Mouse (Mus musculus) small intestine, adult 2 months (tissue): ENCODE measurements around the gene Kat14. TPM values are rescaled to one million over a fixed set of nuclear protein-coding genes. Genes with fewer than 3 reads are reported as not detected.

Source experiments
- H3K27ac ChIP-seq: fragments of 200-500 bp; 2 replicates; pipeline ENCODE4 v1.5.1; 2012; ENCODE audit warnings: low read depth, low read length, control low read depth, inconsistent platforms; ENCODE audit not compliant: insufficient read depth
- H3K27me3 ChIP-seq: fragments of 200-500 bp; 2 replicates; pipeline ENCODE4 v1.6.1; 2012; ENCODE audit warnings: mild to moderate bottlenecking, moderate library complexity, low read length, inconsistent platforms; ENCODE audit not compliant: control insufficient read depth, insufficient read depth
- H3K36me3 ChIP-seq: fragments of 200-500 bp; 2 replicates; pipeline ENCODE4 v1.6.1; 2012; ENCODE audit warnings: mild to moderate bottlenecking, low read length, control low read depth, inconsistent platforms; ENCODE audit not compliant: control insufficient read depth, insufficient read depth
- H3K4me1 ChIP-seq: fragments of 200-500 bp; 2 replicates; pipeline ENCODE4 v1.6.1; 2012; ENCODE audit warnings: low read length, inconsistent platforms, mixed read lengths; ENCODE audit not compliant: control insufficient read depth, insufficient read depth, insufficient read length
- H3K4me3 ChIP-seq: fragments of 200-500 bp; 2 replicates; pipeline ENCODE4 v1.5.1; 2012; ENCODE audit warnings: low read depth, mild to moderate bottlenecking, control low read depth, inconsistent platforms, low read length, moderate library complexity
- CTCF ChIP-seq: fragments of 200-500 bp; IDR thresholded peaks from 2 replicates; pipeline ENCODE4 v1.5.1; 2012; ENCODE audit warnings: low read depth, mild to moderate bottlenecking, control low read depth, inconsistent platforms, low read length, moderate library complexity, mixed read lengths; ENCODE audit not compliant: insufficient replicate concordance, insufficient read length; ENCODE audit errors: extremely low read depth
- POLR2A ChIP-seq: fragments of 200-500 bp; IDR thresholded peaks from 2 replicates; pipeline ENCODE4 v1.6.1; 2012; ENCODE audit warnings: low read depth, mild to moderate bottlenecking, control low read depth, inconsistent platforms, low read length, moderate library complexity
- WGBS: fragments of 180-500 bp; shearing (Covaris S2); methylation state at CpG from one replicate; pipeline ENCODE4 v1.1.7; 2018; 5-methylcytosine and 5-hydroxymethylcytosine counted together
- polyA plus RNA-seq: library from polyadenylated mRNA; depleted of rRNA; stranded (reverse); fragments of >200 nt; gene quantifications from 2 replicates; pipeline ENCODE4 v1.2.3, GENCODE M21; 2012

Kat14 gene
- polyA plus RNA-seq, 1 experiment = 28.1 TPM

DNA sequence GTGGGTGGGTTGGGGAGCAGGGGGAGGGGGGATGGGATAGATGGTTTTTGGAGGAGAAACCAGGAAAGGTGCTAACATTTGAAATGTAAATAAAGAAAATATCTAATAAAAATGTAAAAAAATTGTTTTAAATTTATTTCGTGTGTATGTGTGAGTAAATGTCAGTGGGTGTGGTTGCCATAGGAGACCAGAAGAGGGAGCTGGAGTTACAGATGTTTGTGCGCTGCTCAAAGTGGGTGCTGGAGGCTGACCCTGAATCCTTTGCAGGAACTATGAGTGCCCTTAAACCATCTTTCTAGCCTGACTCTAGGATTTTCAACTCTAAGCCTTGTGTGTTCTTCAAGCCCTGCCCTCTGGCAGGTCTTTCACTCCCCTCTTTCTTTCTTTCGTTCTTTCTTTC is 20.3 kb upstream of the Kat14 start:
- no peaks in the 10 kb centered on the region for H3K36me3 ChIP-seq
- WGBS = 76% methylated on average over 3 of the region's 3 CpGs
- H3K4me3 ChIP-seq = no peak overlapping the region
- H3K27ac ChIP-seq = no peak overlapping the region
- TF ChIP-seq CTCF (no peak), POLR2A (no peak)
- no peaks in the 10 kb centered on the region for H3K27me3 ChIP-seq
- no peaks in the 10 kb centered on the region for H3K4me1 ChIP-seq

DNA sequence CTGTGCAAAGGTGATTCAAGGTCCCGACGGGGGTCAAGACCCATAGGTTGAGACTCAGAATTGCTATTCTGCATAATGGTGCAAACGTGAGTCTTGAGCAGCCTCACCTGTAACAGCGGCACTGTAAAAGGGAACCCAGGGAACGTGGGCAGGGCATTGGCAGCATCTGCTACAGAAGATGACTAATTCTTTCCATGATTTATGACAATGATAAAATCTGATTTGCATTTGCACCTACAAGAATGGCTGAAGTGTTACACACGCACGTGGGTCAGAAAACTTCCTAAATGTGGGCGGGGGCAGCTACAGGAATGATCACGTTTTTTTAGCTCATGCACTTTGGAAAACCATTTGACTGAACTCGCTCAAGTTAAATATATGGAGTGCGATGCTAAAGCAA is 15.9 kb upstream of the Kat14 start:
- no peak for TF ChIP-seq CTCF
- TF ChIP-seq POLR2A = no peak
- WGBS = 67% methylated on average over 11 of the region's 11 CpGs
- Histone ChIP-seq H3K4me3 (no peak overlapping the region), H3K27me3 (no peaks in the 10 kb centered on the region), H3K4me1 (no peaks in the 10 kb centered on the region), H3K27ac (no peak overlapping the region), H3K36me3 (no peaks in the 10 kb centered on the region)

DNA sequence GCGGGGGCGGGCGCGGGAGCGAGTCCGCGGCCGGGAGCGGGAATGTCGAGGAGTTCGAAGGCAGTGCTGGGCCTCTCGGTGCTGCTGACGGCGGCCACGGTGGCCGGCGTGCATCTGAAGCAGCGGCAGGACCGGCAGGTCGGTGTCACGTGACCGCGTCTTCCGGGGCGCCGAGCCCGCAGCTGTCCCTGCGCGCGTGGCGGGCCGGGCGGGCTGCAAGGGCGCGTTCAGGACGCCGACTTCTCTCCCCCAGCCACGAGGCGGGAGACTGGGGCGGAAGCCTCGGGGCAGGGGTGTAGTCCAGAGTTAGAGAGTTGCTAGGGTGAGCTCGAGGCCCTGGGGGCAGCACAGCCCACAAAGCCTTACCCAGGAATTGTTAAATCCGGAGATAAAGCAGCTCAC is 238 bp downstream of the Kat14 start:
- under 1% methylated on average over 43 of the region's 43 CpGs for WGBS
- Histone ChIP-seq H3K36me3 (peaks cover 10% of the 10 kb centered on the region), H3K27ac (peak overlapping the region; percentile 86), H3K27me3 (no peaks in the 10 kb centered on the region), H3K4me3 (peak overlapping the region; percentile 100), H3K4me1 (0 out of 2 replicates have a peak, but pooled peaks cover 3% of the 10 kb centered on the region)
- TF ChIP-seq CTCF = no peak
- TF ChIP-seq POLR2A = peak; percentile 30; the same call in 1 of the 2 replicates

GRCm38 (mm10) chr2:144369511-144369910 is 728 bp downstream of the Kat14 start:
- Histone ChIP-seq H3K4me1 (0 out of 2 replicates have a peak, but pooled peaks cover 3% of the 10 kb centered on the region), H3K27me3 (no peaks in the 10 kb centered on the region), H3K27ac (peak overlapping the region; percentile 86), H3K4me3 (peak overlapping the region; percentile 100), H3K36me3 (peaks cover 13% of the 10 kb centered on the region)
- TF ChIP-seq CTCF = no peak
- no peak for TF ChIP-seq POLR2A
- under 1% methylated on average over 12 of the region's 12 CpGs for WGBS

DNA sequence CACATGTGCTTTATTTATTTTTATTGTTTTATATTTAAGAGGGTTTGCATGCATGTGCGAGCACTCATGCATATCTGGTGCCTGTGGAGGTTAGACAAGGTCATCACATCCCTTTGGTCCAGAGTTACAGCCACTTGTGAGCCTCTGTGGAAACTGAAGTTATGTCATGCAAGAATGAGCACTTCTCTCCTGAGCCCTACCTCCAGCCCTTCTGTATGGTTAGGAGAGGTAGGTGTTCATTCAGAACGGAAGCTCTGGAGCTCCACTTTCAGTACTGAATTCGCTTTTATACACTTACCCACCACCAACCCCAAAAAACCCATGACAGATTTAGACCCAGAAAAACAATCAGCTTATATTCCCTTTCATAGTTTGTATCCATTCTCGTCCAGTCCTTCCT is 2.8 kb downstream of the Kat14 start:
- Histone ChIP-seq H3K4me1 (0 out of 2 replicates have a peak, but pooled peaks cover 3% of the 10 kb centered on the region), H3K36me3 (peaks cover 25% of the 10 kb centered on the region), H3K27me3 (no peaks in the 10 kb centered on the region), H3K27ac (no peak overlapping the region), H3K4me3 (no peak overlapping the region)
- 90% methylated on average over 4 of the region's 4 CpGs for WGBS
- no peak for TF ChIP-seq CTCF
- TF ChIP-seq POLR2A = no peak

DNA sequence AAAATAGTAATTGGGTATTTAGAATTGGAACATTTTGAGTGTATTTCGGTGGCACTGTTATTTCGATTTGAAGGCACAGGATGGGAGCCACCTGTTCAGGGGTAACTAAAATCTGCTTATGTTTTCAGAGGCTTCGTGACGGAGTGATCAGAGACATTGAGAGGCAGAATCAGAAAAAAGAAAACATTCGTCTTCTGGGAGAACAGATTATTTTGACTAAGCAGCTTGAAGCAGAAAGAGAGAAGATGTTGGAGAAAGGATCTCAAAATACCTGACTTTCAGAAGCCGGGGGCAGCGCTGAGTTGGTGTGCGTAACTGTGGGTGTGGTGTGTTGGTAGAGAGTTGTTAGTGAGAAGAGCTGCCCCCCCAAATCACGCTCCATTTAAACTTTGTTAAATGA is 4.3 kb downstream of the Kat14 start:
- Histone ChIP-seq H3K36me3 (peaks cover 35% of the 10 kb centered on the region), H3K27ac (no peak overlapping the region), H3K4me3 (no peak overlapping the region), H3K4me1 (0 out of 2 replicates have a peak, but pooled peaks cover 2% of the 10 kb centered on the region), H3K27me3 (no peaks in the 10 kb centered on the region)
- TF ChIP-seq CTCF = no peak
- no peak for TF ChIP-seq POLR2A
- WGBS = 94% methylated on average over 9 of the region's 9 CpGs

DNA sequence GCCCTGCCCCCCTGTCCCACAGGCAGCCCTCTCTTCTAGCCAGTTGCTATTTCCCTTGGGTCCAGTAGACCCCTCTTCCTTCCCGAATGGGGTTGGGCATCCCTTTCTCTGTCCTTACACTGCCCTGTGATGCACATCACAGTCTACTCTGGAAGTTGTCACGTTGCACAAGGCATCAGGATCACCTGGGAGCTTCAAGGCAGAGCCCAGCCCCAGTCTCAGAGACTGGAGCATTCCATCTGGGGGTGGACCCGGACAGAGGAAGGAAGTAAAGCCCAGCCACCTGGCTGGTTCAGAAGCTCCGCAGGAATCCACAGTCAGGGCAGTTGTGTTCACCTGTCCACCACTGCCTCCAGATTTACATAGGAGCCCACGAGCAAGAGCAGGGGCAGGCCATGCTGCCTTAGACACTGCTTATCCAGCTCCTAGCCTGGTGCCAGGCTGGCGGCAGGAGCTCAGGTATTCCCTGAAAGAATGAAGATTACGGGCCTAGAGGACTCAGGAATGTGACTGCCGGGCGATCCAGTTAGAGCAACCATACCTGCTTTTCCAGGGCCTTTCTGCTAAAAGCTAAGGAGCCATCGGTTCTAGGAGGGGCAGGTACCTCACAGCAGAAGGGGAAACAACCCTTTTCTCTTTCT is 6.4 kb downstream of the Kat14 start:
- 78% methylated on average over 10 of the region's 10 CpGs for WGBS
- peaks cover 47% of the 10 kb centered on the region for H3K36me3 ChIP-seq
- H3K4me1 ChIP-seq = 0 out of 2 replicates have a peak, but pooled peaks cover 2% of the 10 kb centered on the region

GRCm38 (mm10) chr2:144381293-144381692 is 12.5 kb downstream of the Kat14 start:
- H3K4me1 ChIP-seq = no peaks in the 10 kb centered on the region
- no peak overlapping the region for H3K27ac ChIP-seq
- no peaks in the 10 kb centered on the region for H3K27me3 ChIP-seq
- H3K4me3 ChIP-seq = no peak overlapping the region
- 83% methylated on average over 3 of the region's 3 CpGs for WGBS
- H3K36me3 ChIP-seq = peaks cover 58% of the 10 kb centered on the region
- TF ChIP-seq POLR2A (no peak), CTCF (no peak)

More for the DNA sequence above, 6.4 kb downstream of the Kat14 start:
- Histone ChIP-seq H3K4me3 (no peak overlapping the region), H3K27me3 (no peaks in the 10 kb centered on the region), H3K27ac (no peak overlapping the region)
- TF ChIP-seq CTCF = no peak
- TF ChIP-seq POLR2A = no peak
